ENCODE assay signal across 8 mouse cellular contexts in genomic region chr15:36960010-36960875, GRCm38 (mm10). TPM values are rescaled to one million over a fixed set of nuclear protein-coding genes. Genes with fewer than 3 reads are reported as not detected.
DNase-seq lines count a peak whose midpoint lies in the region; ATAC-seq lines count a peak whose summit lies in the region.

No protein-coding gene starts in this region.

- ATAC-seq in limb, embryonic 13.5 days (ENCODE audit: low FRiP score, low read depth): peak; percentile 48; the same call in 1 of the 2 replicates
- ATAC-seq in cerebellum, adult (ENCODE audit: insufficient number of reproducible peaks, low FRiP score, low TSS enrichment): peak; percentile 86
- peak; percentile 89 for ATAC-seq in frontal cortex, adult (ENCODE audit: low TSS enrichment)
- peak; percentile 44; the same call in 1 of the 2 replicates for ATAC-seq in hindbrain, embryonic 13.5 days (ENCODE audit: low FRiP score)
- ATAC-seq in megakaryocyte-erythroid progenitor cell, adult 5-6 weeks (replicated peaks; ENCODE audit: low FRiP score, low TSS enrichment, poor library complexity, severe bottlenecking): peak; percentile 97
- peak; percentile 69; the same call in 1 of the 2 replicates for ATAC-seq in stomach, embryonic 16.5 days (ENCODE audit: insufficient read depth, low FRiP score)

- peaks cover 5% of the 10 kb centered on the region; the same call in 1 of the 2 replicates for H3K27me3 ChIP-seq in limb, embryonic 13.5 days
- peaks cover 8% of the 10 kb centered on the region for H3K27me3 ChIP-seq in limb, embryonic 10.5 days (ENCODE audit: low read depth, poor library complexity, severe bottlenecking)
- H3K27me3 ChIP-seq in hindbrain, embryonic 13.5 days: 0 out of 2 replicates have a peak, but pooled peaks cover under 1% of the 10 kb centered on the region
- no peaks in the 10 kb centered on the region for H3K27me3 ChIP-seq in stomach, embryonic 16.5 days (ENCODE audit: control insufficient read depth, insufficient read depth, low read length)

- H3K4me2 ChIP-seq in limb, embryonic 13.5 days (replicated peaks): no peak overlapping the region
- H3K4me2 ChIP-seq in hindbrain, embryonic 13.5 days: 0 out of 2 replicates have a peak overlapping the region, but pooled peaks have one; percentile 6
- peak overlapping the region; percentile 34; the same call in 1 of the 2 replicates for H3K4me2 ChIP-seq in stomach, embryonic 16.5 days (ENCODE audit: low read depth, low read length)

- 0 out of 2 replicates have a peak, but pooled peaks cover 4% of the 10 kb centered on the region for H3K9me3 ChIP-seq in limb, embryonic 13.5 days
- no peaks in the 10 kb centered on the region for H3K9me3 ChIP-seq in limb, embryonic 10.5 days (replicated peaks)
- no peaks in the 10 kb centered on the region for H3K9me3 ChIP-seq in hindbrain, embryonic 13.5 days
- peaks cover 4% of the 10 kb centered on the region; the same call in 1 of the 2 replicates for H3K9me3 ChIP-seq in stomach, embryonic 16.5 days (replicated peaks; ENCODE audit: control insufficient read depth, low read length)

- DNase-seq in limb, embryonic 10.5 days (ENCODE audit: low spot score): no peak
- peak; percentile 73 to 77 for DNase-seq in layer of hippocampus, postnatal 10 days (ENCODE audit: low spot score in 2 of 2)

- no peaks in the 10 kb centered on the region for H3K36me3 ChIP-seq in limb, embryonic 13.5 days
- no peaks in the 10 kb centered on the region for H3K36me3 ChIP-seq in limb, embryonic 10.5 days
- H3K36me3 ChIP-seq in hindbrain, embryonic 13.5 days: no peaks in the 10 kb centered on the region
- no peaks in the 10 kb centered on the region for H3K36me3 ChIP-seq in stomach, embryonic 16.5 days (ENCODE audit: control insufficient read depth, insufficient read depth, low read length)

- 61% methylated on average over 17 of the region's 17 CpGs for WGBS in limb, embryonic 13.5 days
- WGBS in limb, embryonic 10.5 days: 83% methylated on average over 17 of the region's 17 CpGs
- 60% methylated on average over 17 of the region's 17 CpGs for WGBS in hindbrain, embryonic 13.5 days
- WGBS in stomach, embryonic 16.5 days: 54% methylated on average over 17 of the region's 17 CpGs

- no peak overlapping the region for H3K27ac ChIP-seq in limb, embryonic 13.5 days
- H3K27ac ChIP-seq in limb, embryonic 10.5 days: no peak overlapping the region
- peak overlapping the region; percentile 26; the same call in 1 of the 2 replicates for H3K27ac ChIP-seq in hindbrain, embryonic 13.5 days
- no peak overlapping the region for H3K27ac ChIP-seq in stomach, embryonic 16.5 days (ENCODE audit: low read length)

- no peak overlapping the region for H3K4me3 ChIP-seq in limb, embryonic 13.5 days
- H3K4me3 ChIP-seq in limb, embryonic 10.5 days: no peak overlapping the region
- no peak overlapping the region for H3K4me3 ChIP-seq in hindbrain, embryonic 13.5 days
- no peak overlapping the region for H3K4me3 ChIP-seq in stomach, embryonic 16.5 days (replicated peaks; ENCODE audit: low read length)

- no peak overlapping the region for H3K9ac ChIP-seq in limb, embryonic 13.5 days
- no peak overlapping the region for H3K9ac ChIP-seq in hindbrain, embryonic 13.5 days
- peak overlapping the region; percentile 46; the same call in 1 of the 2 replicates for H3K9ac ChIP-seq in stomach, embryonic 16.5 days (ENCODE audit: low read length)

- peaks cover 4% of the 10 kb centered on the region; the same call in 1 of the 2 replicates for H3K4me1 ChIP-seq in limb, embryonic 13.5 days
- H3K4me1 ChIP-seq in limb, embryonic 10.5 days: peaks cover 9% of the 10 kb centered on the region
- H3K4me1 ChIP-seq in hindbrain, embryonic 13.5 days (replicated peaks): peaks cover 10% of the 10 kb centered on the region
- H3K4me1 ChIP-seq in stomach, embryonic 16.5 days (ENCODE audit: control insufficient read depth, insufficient read depth, low read length): peaks cover 6% of the 10 kb centered on the region; the same call in 1 of the 2 replicates

RNA-seq across cellular contexts. Expression of gene Zfp706, which starts 47.3 kb away (rescaled TPM):
- 434 and 448 TPM in 2 replicates for polyA plus RNA-seq in limb, embryonic 13.5 days (2015; fragmentation: Nextera tagmentation; extraction: Ambion mirVana)
- polyA plus RNA-seq in limb, embryonic 10.5 days (2016; fragmentation: Nextera tagmentation; extraction: Ambion mirVana): 509 and 547 TPM in 2 replicates
- polyA plus RNA-seq in hindbrain, embryonic 13.5 days (2015; fragmentation: Nextera tagmentation; extraction: Ambion mirVana): 446 and 459 TPM in 2 replicates
- 100 to 1,000 TPM; 249 to 317 TPM for total RNA-seq in layer of hippocampus, postnatal 10 days (2021)
- 69.0 and 85.3 TPM in 2 replicates for total RNA-seq in megakaryocyte-erythroid progenitor cell, adult 5-6 weeks (2014; fragmentation: Nextera tagmentation)
- total RNA-seq in megakaryocyte-erythroid progenitor cell, adult 5-6 weeks (2017): 38.9 and 93.2 TPM in 2 replicates
- 461 and 509 TPM in 2 replicates for polyA plus RNA-seq in stomach, embryonic 16.5 days (2015; fragmentation: Nextera tagmentation; extraction: Ambion mirVana)

Comparison
In these comparisons a context has a peak if more than half of its experiments do, and no peak if none do; other contexts are left out.
1. ATAC-seq: peak in every context shown above with its lines; median percentile 97 in megakaryocyte-erythroid progenitor cell, adult 5-6 weeks; 89 in frontal cortex, adult; 86 in cerebellum, adult; 69 in stomach, embryonic 16.5 days; 48 in limb, embryonic 13.5 days; 44 in hindbrain, embryonic 13.5 days.